Mouse (Mus musculus): ENCODE data around the gene Mypn. TPM values are rescaled to one million over a fixed set of nuclear protein-coding genes. Genes with fewer than 3 reads are reported as not detected.

Gene Mypn
- polyA plus RNA-seq, 1 experiment from 2014 or later, result 0.21 TPM

DNA sequence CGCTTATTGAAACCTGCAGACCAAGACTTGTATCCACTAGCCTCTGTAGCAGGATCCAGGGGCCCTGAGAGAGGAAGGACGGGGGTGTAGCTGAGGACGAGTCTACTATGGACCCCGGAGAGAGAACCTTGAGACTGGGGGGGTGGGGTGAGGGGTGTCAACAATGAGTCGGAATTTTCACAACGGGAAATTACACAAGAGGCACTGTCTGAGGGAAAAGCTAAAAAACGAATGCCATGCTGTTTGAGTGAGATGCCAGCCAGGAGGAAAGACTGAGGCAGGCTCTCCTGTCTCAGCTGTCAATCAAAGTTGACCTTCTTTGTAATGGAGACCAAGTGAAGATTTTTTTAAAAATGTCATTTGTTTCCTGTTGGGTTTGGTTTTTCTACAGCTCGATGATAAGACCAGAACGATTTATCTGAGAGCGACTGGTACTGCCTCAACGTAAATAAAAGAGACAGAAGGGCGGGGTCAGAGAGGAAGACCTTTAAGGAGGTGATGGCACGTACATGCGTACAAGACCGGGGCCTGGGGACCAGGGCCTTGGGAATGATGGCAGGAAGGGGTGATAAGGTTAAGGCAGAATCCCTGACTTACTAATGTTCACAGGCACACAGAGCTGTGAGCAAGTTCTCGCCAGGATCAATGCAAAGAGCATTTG is 37.9 kb downstream of the Mypn start:
- no peaks in the 10 kb centered on the region for H3K4me1 ChIP-seq
- no peaks in the 10 kb centered on the region for H3K27me3 ChIP-seq (replicated peaks)
- no peak overlapping the region for H3K4me3 ChIP-seq
- no peak for ATAC-seq (replicated peaks)
- no peaks in the 10 kb centered on the region for H3K9me3 ChIP-seq
- H3K4me2 ChIP-seq, result no peak overlapping the region
- no peaks in the 10 kb centered on the region for H3K36me3 ChIP-seq (replicated peaks)
- H3K27ac ChIP-seq, result no peak overlapping the region
- no peak overlapping the region for H3K9ac ChIP-seq
- 84% methylated on average over 16 of the region's 16 CpGs for WGBS

- no peaks in the 10 kb centered on the region for H3K27me3 ChIP-seq (replicated peaks)
- H3K9me3 ChIP-seq, result no peaks in the 10 kb centered on the region
- no peak overlapping the region for H3K27ac ChIP-seq
- no peak for ATAC-seq (replicated peaks)
- no peak overlapping the region for H3K9ac ChIP-seq
- no peak overlapping the region for H3K4me3 ChIP-seq
- H3K4me2 ChIP-seq, result no peak overlapping the region
- H3K36me3 ChIP-seq (replicated peaks), result no peaks in the 10 kb centered on the region
- 75% methylated on average over 5 of the region's 5 CpGs for WGBS
- no peaks in the 10 kb centered on the region for H3K4me1 ChIP-seq
Measured at GRCm38 (mm10) chr10:63161240-63161639, 42.5 kb downstream of the Mypn start.

DNA sequence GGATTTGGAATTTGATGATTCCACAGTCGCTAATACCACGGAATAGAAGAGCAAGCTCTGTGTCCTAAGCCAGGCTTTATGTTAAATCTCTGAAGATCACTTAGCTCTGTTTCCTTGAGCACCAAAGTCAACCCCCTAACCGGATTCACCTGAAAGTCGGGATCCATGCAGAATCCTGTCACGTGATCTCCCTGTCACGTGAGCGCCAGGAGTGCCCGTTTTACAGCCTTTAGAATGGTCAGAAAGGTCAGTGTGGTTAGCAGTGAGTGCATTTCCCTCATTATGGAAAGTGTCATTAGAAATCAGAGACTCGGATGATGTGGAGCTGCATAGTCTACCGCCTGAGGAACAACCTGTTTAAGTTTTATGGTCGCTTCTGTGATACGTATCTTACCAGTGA is 43.1 kb downstream of the Mypn start:
- WGBS, result 73% methylated on average over 12 of the region's 12 CpGs
- no peaks in the 10 kb centered on the region for H3K36me3 ChIP-seq (replicated peaks)

GRCm38 (mm10) chr10:63158191-63158590 is 45.6 kb downstream of the Mypn start:
- no peak for ATAC-seq (replicated peaks)
- no peak overlapping the region for H3K4me3 ChIP-seq
- H3K27me3 ChIP-seq (replicated peaks), result no peaks in the 10 kb centered on the region
- no peak overlapping the region for H3K4me2 ChIP-seq
- 76% methylated on average over 13 of the region's 13 CpGs for whole genome bisulfite sequencing
- H3K9ac ChIP-seq, result no peak overlapping the region
- no peak overlapping the region for H3K27ac ChIP-seq
- no peaks in the 10 kb centered on the region for H3K36me3 ChIP-seq (replicated peaks)
- no peaks in the 10 kb centered on the region for H3K4me1 ChIP-seq
- H3K9me3 ChIP-seq, result no peaks in the 10 kb centered on the region

More for the DNA sequence above, 43.1 kb downstream of the Mypn start:
- Histone ChIP-seq H3K9me3 (no peaks in the 10 kb centered on the region), H3K9ac (no peak overlapping the region), H3K4me3 (no peak overlapping the region), H3K27ac (no peak overlapping the region), H3K27me3 (replicated peaks) (no peaks in the 10 kb centered on the region), H3K4me1 (no peaks in the 10 kb centered on the region), H3K4me2 (no peak overlapping the region)
- ATAC-seq (replicated peaks), result no peak

DNA sequence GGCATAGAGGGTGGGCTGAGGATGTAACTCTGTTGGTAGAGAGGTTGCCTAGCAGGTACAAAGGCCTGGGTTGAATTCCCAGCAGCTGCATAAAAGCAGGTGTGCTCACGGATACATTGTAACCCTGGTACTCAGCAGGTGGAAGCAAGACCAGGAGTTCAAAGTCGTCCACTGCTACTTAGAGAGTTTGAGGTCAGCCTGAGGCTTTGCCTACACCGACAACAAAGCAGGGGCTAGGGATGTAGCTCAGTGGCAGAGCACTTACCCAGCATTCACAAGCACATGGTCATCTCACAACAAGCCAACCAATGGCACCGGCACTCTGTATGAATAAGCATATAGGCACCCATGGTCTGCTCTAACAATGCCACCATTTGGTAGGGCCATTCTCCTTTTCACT is 46.3 kb downstream of the Mypn start:
- H3K36me3 ChIP-seq (replicated peaks), result no peaks in the 10 kb centered on the region
- no peak overlapping the region for H3K27ac ChIP-seq
- WGBS, result 82% methylated on average over 4 of the region's 4 CpGs
- no peaks in the 10 kb centered on the region for H3K4me1 ChIP-seq
- no peak overlapping the region for H3K9ac ChIP-seq
- no peak for ATAC-seq (replicated peaks)
- no peaks in the 10 kb centered on the region for H3K9me3 ChIP-seq
- H3K4me2 ChIP-seq, result no peak overlapping the region
- no peak overlapping the region for H3K4me3 ChIP-seq
- no peaks in the 10 kb centered on the region for H3K27me3 ChIP-seq (replicated peaks)

DNA sequence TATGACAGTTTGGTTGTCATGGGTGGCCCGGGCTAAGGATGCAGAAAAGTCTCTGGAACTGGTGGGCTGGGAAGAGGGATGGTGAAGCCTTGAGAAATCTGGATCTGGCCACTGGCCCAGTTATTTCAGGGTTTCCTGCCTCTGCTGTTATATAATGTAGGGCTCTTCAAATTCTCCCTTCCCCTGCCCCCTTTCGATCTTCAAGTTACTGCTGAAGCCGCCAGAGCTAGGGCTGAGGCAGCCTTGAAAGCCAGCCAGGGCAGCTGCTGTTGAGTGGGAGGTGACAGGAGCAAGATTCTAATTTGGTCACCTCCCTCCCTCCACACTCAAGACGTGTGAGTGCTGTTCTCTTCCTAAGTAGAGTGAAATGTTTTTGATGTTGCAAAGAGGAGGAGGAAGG is 46.8 kb downstream of the Mypn start:
- Histone ChIP-seq H3K4me1 (no peaks in the 10 kb centered on the region), H3K9ac (no peak overlapping the region), H3K27me3 (replicated peaks) (no peaks in the 10 kb centered on the region), H3K4me3 (no peak overlapping the region), H3K9me3 (no peaks in the 10 kb centered on the region), H3K36me3 (replicated peaks) (no peaks in the 10 kb centered on the region), H3K4me2 (no peak overlapping the region), H3K27ac (no peak overlapping the region)
- 76% methylated on average over 4 of the region's 4 CpGs for WGBS
- ATAC-seq (replicated peaks), result no peak

- Histone ChIP-seq H3K4me1 (no peaks in the 10 kb centered on the region), H3K9ac (no peak overlapping the region), H3K9me3 (no peaks in the 10 kb centered on the region), H3K4me3 (no peak overlapping the region), H3K36me3 (replicated peaks) (no peaks in the 10 kb centered on the region), H3K4me2 (no peak overlapping the region), H3K27ac (no peak overlapping the region), H3K27me3 (replicated peaks) (no peaks in the 10 kb centered on the region)
- WGBS, result 100% methylated on average over 1 of the region's 1 CpGs
- ATAC-seq (replicated peaks), result no peak
Measured at GRCm38 (mm10) chr10:63156351-63156750, 47.4 kb downstream of the Mypn start.

DNA sequence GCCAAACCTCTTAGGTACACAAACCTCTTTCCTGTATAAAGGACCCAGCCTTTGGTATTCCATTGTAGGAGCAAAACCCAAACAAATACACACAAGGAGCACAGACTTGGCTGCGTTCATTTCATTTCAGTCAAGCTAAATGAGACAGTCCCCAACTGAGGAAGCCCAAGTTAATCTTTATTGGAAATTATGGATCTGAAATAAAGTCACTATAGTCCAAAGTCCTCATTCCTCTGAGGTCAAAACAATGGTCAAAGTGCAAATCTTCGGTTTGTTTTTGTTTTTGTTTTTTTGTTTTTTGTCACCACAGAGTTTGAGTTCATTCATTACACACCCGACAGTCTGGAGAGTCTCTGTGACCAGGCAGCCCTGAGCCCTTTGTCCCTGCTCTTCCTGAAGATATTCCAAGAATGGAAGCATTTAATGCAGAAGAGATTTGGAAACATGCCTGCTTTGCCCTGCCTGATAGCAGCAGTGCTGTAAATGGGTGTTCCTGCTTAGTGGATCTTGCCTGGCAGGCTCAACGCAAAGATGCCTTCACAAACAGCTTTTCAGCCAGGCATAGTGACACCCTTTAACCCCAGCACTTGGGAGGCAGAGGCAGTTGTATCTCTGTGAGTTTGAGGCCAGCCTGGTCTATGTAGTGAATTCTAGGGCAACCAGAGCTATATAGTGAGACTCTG is 47.9 kb downstream of the Mypn start:
- no peak overlapping the region for H3K4me2 ChIP-seq
- no peaks in the 10 kb centered on the region for H3K4me1 ChIP-seq
- no peak for ATAC-seq (replicated peaks)
- no peaks in the 10 kb centered on the region for H3K9me3 ChIP-seq
- H3K9ac ChIP-seq, result no peak overlapping the region
- no peak overlapping the region for H3K27ac ChIP-seq
- 81% methylated on average over 4 of the region's 4 CpGs for WGBS
- H3K4me3 ChIP-seq, result no peak overlapping the region
- H3K36me3 ChIP-seq (replicated peaks), result no peaks in the 10 kb centered on the region
- H3K27me3 ChIP-seq (replicated peaks), result no peaks in the 10 kb centered on the region

- Histone ChIP-seq H3K4me3 (no peak overlapping the region), H3K4me2 (no peak overlapping the region), H3K27ac (no peak overlapping the region), H3K36me3 (replicated peaks) (no peaks in the 10 kb centered on the region), H3K9me3 (no peaks in the 10 kb centered on the region), H3K27me3 (replicated peaks) (no peaks in the 10 kb centered on the region), H3K4me1 (no peaks in the 10 kb centered on the region), H3K9ac (no peak overlapping the region)
- no peak for ATAC-seq (replicated peaks)
- WGBS, result 90% methylated on average over 4 of the region's 4 CpGs
Measured at GRCm38 (mm10) chr10:63154726-63155125, 49.0 kb downstream of the Mypn start.

GRCm38 (mm10) chr10:63154226-63154625 is 49.5 kb downstream of the Mypn start:
- no peaks in the 10 kb centered on the region for H3K36me3 ChIP-seq (replicated peaks)
- no peak overlapping the region for H3K9ac ChIP-seq
- no peak overlapping the region for H3K4me3 ChIP-seq
- no peaks in the 10 kb centered on the region for H3K27me3 ChIP-seq (replicated peaks)
- no peaks in the 10 kb centered on the region for H3K4me1 ChIP-seq
- H3K27ac ChIP-seq, result no peak overlapping the region
- H3K4me2 ChIP-seq, result no peak overlapping the region
- H3K9me3 ChIP-seq, result no peaks in the 10 kb centered on the region
- ATAC-seq (replicated peaks), result no peak
- 78% methylated on average over 6 of the region's 6 CpGs for WGBS

- no peaks in the 10 kb centered on the region for H3K36me3 ChIP-seq (replicated peaks)
- H3K9ac ChIP-seq, result no peak overlapping the region
- no peak for ATAC-seq (replicated peaks)
- H3K9me3 ChIP-seq, result no peaks in the 10 kb centered on the region
- no peak overlapping the region for H3K27ac ChIP-seq
- no peak overlapping the region for H3K4me3 ChIP-seq
- H3K4me1 ChIP-seq, result no peaks in the 10 kb centered on the region
- H3K27me3 ChIP-seq (replicated peaks), result no peaks in the 10 kb centered on the region
- 41% methylated on average over 3 of the region's 3 CpGs for WGBS
- no peak overlapping the region for H3K4me2 ChIP-seq
Measured at GRCm38 (mm10) chr10:63153563-63153962, 50.2 kb downstream of the Mypn start.

DNA sequence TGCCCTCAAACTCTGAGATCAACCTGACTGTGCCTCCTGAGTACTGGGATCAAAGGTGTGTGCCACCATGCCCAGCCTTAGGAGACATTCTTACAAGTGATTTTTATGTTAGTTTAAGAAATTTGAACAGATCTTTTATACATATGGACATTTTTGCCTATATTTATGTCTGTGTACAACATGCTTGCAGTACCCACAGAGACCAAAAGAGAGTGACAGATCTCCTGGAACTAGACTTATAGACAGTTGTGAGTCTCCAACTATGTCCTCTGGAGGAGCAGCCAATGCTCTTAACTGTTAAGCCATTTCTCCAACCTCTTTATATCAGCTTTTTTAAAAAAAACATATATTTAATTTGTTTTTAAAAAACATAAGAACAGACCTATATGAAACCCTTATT is 51.4 kb downstream of the Mypn start:
- no peaks in the 10 kb centered on the region for H3K36me3 ChIP-seq (replicated peaks)
- H3K9me3 ChIP-seq, result no peaks in the 10 kb centered on the region
- no peak overlapping the region for H3K27ac ChIP-seq
- H3K4me3 ChIP-seq, result no peak overlapping the region
- no peaks in the 10 kb centered on the region for H3K4me1 ChIP-seq
- no peak overlapping the region for H3K9ac ChIP-seq
- no peak overlapping the region for H3K4me2 ChIP-seq
- ATAC-seq (replicated peaks), result no peak
- no peaks in the 10 kb centered on the region for H3K27me3 ChIP-seq (replicated peaks)

DNA sequence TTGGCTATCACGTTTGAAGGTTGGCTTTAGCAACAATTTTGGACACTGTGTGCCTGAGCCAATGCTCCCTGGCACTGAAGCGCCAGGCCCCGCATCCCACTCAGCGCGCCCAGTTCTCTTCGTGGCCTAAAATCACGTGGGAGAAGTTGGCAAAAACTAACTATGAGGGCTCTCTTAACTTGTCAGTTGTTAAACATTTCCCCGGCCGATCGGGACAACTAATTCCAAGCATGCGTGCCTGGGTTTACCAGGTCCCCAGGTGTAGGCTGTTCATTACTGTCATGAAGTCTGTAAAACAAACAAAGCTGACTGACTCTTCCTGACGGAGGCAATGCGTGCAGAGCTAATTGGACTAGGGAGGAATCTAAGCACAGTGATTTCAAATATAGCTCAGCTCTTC is 61.1 kb downstream of the Mypn start:
- no peak overlapping the region for H3K4me2 ChIP-seq
- no peaks in the 10 kb centered on the region for H3K27me3 ChIP-seq (replicated peaks)
- H3K27ac ChIP-seq, result no peak overlapping the region
- no peaks in the 10 kb centered on the region for H3K9me3 ChIP-seq
- H3K36me3 ChIP-seq (replicated peaks), result no peaks in the 10 kb centered on the region
- 91% methylated on average over 13 of the region's 13 CpGs for WGBS
- no peak overlapping the region for H3K4me3 ChIP-seq
- no peak overlapping the region for H3K9ac ChIP-seq
- H3K4me1 ChIP-seq, result no peaks in the 10 kb centered on the region
- ATAC-seq (replicated peaks), result no peak
